Mouse (Mus musculus): ENCODE results near the gene Sept12. TPM values are rescaled to one million over a fixed set of nuclear protein-coding genes. Genes with fewer than 3 reads are reported as not detected.

Gene Sept12
- polyA plus RNA-seq, 1 experiment from 2014 or later, result not detected

DNA sequence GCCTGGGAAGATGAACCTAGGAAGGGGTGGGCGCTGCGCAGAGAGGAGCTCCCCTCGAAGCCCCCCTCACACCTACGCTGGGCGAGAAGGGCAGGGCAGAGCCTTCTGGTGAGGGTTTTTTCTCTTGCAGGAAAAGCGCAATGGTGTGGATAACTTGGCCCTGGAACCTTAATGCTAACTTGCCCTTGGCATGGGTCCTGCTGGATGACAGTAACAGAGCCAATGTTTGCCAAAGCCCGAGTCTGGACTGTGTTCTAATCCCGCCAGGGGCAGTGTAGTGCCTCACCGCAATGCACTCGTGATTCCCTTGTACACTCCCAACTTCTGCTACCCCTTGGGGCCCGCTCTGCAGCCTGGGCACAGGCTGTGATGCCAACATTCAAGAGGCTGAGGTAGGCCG is 10.4 kb upstream of the Sept12 start:
- H3K27ac ChIP-seq, result no peak overlapping the region
- ATAC-seq (ENCODE audit: low FRiP score, low read depth), result no peak

DNA sequence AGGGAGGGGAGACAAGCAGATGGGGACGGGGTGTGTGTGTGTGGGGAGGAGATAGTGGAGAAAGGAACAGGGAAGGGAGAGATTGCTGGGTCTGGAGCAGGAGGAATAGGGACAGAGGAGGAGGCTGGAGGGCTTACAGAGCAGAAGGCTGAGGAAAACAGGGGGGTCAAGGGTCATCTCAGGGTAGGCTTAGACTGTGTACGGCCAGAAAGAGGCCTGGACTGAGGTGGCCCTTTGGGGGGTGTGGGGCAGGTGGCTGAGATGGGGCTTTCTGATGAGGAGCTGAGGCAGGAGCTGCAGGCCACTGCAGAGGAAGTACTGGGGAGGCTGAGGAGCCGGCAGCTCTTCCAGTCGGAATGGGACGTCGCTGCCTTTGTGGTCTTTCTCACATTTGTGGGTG is 9.8 kb upstream of the Sept12 start:
- Histone ChIP-seq H3K36me3 (peaks cover 12% of the 10 kb centered on the region), H3K4me2 (replicated peaks) (no peak overlapping the region), H3K4me3 (no peak overlapping the region), H3K27me3 (replicated peaks) (no peaks in the 10 kb centered on the region), H3K9me3 (no peaks in the 10 kb centered on the region), H3K4me1 (peaks cover 8% of the 10 kb centered on the region), H3K27ac (no peak overlapping the region), H3K9ac (no peak overlapping the region)
- no peak for ATAC-seq (ENCODE audit: low FRiP score, low read depth)
- WGBS, result 50% methylated on average over 6 of the region's 6 CpGs

More for the DNA sequence above, 10.4 kb upstream of the Sept12 start:
- no peak overlapping the region for H3K9ac ChIP-seq
- no peaks in the 10 kb centered on the region for H3K9me3 ChIP-seq
- no peaks in the 10 kb centered on the region for H3K27me3 ChIP-seq (replicated peaks)
- 86% methylated on average over 12 of the region's 12 CpGs for WGBS
- peaks cover 14% of the 10 kb centered on the region for H3K4me1 ChIP-seq
- peaks cover 12% of the 10 kb centered on the region for H3K36me3 ChIP-seq
- H3K4me3 ChIP-seq, result no peak overlapping the region
- H3K4me2 ChIP-seq (replicated peaks), result no peak overlapping the region

DNA sequence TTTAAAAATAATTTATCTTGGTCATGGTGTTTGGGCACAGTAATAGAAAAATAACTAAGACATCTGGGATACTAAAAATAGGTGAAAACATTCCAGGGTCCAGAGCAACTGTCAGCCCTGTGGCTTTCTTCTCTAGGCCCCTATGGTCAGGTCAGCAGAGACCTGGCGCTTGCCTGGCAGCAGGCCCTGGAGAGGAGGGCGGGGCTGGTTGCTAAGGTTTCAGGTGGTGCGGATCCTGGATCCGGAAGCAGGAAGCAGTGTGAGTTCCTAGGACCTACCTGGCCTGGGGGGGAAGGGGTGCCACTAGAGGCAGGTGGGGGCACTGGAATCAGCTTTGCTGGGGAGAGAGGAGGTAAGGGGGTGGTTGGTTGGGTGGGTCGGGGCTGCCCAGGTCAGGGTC is 9.4 kb upstream of the Sept12 start, which contains the start of gene Smim22:
TSS of gene Smim22 (plus strand) at position 222 of the 400 bp plus-strand sequence.
- no peak within 1 kb of the TSS for H3K4me2 ChIP-seq (replicated peaks)
- peaks cover 4% of the 10 kb centered on the region for H3K4me1 ChIP-seq
- H3K27ac ChIP-seq, result no peak within 1 kb of the TSS
- H3K4me3 ChIP-seq, result no peak within 1 kb of the TSS
- no peak for ATAC-seq (ENCODE audit: low FRiP score, low read depth)
- 53% methylated on average over 5 of the region's 5 CpGs for WGBS
- H3K9me3 ChIP-seq, result no peaks in the 10 kb centered on the region
- no peak within 1 kb of the TSS for H3K9ac ChIP-seq
- H3K36me3 ChIP-seq, result peaks cover 12% of the 10 kb centered on the region
- H3K27me3 ChIP-seq (replicated peaks), result no peaks in the 10 kb centered on the region

DNA sequence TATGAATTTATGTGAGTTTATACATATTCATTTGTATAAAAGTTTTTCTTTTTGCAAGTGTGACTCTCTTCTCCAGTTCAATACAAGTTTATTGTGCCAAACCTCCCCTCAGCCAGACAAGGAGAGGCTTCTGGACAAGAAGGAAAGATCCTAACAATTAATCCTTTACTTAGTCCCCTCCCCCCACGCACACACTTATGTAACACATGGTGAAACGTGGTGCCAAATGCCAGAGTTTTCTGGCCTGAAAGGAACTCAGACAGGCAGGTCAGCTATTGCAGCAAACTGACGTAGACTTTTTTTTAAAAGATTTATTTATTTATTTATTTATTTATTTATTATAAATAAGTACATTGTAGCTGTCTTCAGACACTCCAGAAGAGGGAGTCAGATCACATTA is 3.0 kb upstream of the Sept12 start:
- no peak overlapping the region for H3K27ac ChIP-seq
- WGBS, result 71% methylated on average over 3 of the region's 3 CpGs
- H3K4me1 ChIP-seq, result no peaks in the 10 kb centered on the region
- no peak overlapping the region for H3K9ac ChIP-seq
- no peak overlapping the region for H3K4me3 ChIP-seq
- H3K9me3 ChIP-seq, result no peaks in the 10 kb centered on the region
- H3K27me3 ChIP-seq (replicated peaks), result no peaks in the 10 kb centered on the region
- no peaks in the 10 kb centered on the region for H3K36me3 ChIP-seq
- ATAC-seq (ENCODE audit: low FRiP score, low read depth), result no peak
- no peak overlapping the region for H3K4me2 ChIP-seq (replicated peaks)

DNA sequence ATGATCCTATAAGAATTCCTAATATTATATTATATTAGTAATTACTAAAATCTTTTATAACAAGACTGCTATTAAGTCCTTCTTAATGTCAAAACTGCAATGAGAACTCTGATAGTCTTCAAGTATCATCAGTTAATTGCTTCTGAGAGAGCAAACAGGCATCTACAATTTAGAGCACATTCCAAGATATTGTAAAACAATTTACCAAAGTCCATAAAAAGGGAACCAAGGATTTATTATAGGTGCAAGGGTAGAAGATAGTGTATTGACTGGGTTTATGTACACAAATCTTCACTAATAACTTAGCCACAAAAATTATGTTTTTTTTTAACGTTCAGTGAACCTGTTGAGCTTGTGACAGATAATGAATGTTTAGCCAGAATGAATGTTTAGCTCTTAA is 1.3 kb upstream of the Sept12 start:
- Histone ChIP-seq H3K9ac (no peak overlapping the region), H3K36me3 (no peaks in the 10 kb centered on the region), H3K4me3 (no peak overlapping the region), H3K27me3 (replicated peaks) (no peaks in the 10 kb centered on the region), H3K4me1 (no peaks in the 10 kb centered on the region), H3K4me2 (replicated peaks) (no peak overlapping the region), H3K9me3 (no peaks in the 10 kb centered on the region), H3K27ac (no peak overlapping the region)
- WGBS, result 71% methylated on average over 1 of the region's 1 CpGs
- ATAC-seq (ENCODE audit: low FRiP score, low read depth), result no peak

DNA sequence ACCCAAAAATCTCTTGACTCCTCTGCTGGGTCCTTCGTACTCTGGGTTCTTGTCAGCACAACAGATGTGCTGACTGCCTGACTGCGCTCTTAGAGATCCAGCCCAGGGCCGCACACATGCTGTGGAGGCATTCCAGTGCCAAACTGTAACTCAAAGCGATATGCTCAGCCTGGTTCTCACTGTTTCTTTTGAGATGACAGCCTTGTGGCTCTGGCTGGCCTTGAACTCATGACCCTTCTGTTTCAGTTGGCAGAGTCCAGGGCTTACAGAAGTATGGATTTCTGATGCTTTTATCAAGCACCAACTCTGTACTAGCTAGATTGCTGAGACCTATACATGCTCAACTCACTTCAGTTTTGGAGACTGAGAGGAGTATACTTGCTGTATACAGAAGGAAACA is 4.4 kb downstream of the Sept12 start:
- Histone ChIP-seq H3K9ac (no peak overlapping the region), H3K9me3 (no peaks in the 10 kb centered on the region), H3K4me2 (replicated peaks) (no peak overlapping the region), H3K36me3 (no peaks in the 10 kb centered on the region), H3K27me3 (replicated peaks) (no peaks in the 10 kb centered on the region), H3K4me1 (no peaks in the 10 kb centered on the region), H3K4me3 (no peak overlapping the region), H3K27ac (no peak overlapping the region)
- no peak for ATAC-seq (ENCODE audit: low FRiP score, low read depth)
- 84% methylated on average over 4 of the region's 4 CpGs for WGBS

DNA sequence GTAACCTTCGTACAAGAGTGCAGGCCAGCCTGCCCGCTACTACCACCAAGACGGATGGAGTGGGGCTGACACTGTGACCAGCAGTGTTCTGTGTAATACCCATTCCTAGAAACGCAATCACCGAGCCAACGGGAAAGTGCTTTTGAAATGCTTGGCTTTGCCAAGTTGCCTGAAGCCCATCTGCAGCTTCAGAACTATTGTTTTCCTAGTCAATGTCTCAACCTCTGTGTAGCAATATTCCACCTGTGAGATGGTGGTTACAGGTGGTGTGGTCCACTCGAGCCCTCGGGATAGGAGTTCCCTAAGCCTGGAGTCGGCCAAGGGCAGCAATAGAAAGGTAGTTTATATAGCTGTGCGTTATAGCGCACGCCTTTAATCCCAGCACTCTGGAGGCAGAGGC is 12.9 kb downstream of the Sept12 start:
- Histone ChIP-seq H3K4me3 (no peak overlapping the region), H3K9ac (no peak overlapping the region), H3K4me1 (no peaks in the 10 kb centered on the region), H3K9me3 (no peaks in the 10 kb centered on the region), H3K36me3 (no peaks in the 10 kb centered on the region), H3K27me3 (replicated peaks) (no peaks in the 10 kb centered on the region), H3K4me2 (replicated peaks) (no peak overlapping the region), H3K27ac (no peak overlapping the region)
- 94% methylated on average over 12 of the region's 12 CpGs for WGBS
- no peak for ATAC-seq (ENCODE audit: low FRiP score, low read depth)

DNA sequence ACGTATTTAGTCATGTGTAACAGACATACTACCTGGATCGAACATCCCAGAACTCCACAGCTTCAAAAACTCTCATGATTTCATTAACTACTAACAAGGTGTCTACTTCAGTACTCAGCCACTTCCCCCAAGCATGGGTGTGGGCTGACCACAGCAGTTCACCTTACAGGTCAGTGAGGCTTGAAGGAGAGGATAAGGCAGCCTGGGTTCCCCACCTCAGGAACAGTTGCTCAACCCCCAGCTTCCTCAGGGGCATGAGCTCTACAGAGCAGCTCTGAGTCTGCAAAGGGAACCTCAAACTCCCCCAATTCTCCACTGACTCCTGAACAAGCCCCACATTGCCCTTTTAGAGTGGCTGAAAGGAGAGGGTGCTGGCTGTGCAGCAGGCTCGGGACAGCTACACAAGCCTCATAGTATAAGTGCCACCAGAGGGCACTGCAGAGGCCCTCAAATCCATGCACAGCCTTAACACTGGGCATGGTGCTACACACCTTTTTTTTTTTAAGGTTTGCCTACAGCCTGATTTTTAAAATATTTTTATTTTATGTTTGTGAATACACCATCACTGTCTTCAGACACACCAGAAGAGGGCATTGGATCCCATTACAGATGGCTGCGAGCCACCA is 17.8 kb downstream of the Sept12 start:
- H3K36me3 ChIP-seq, result no peaks in the 10 kb centered on the region
- 70% methylated on average over 4 of the region's 4 CpGs for WGBS
- H3K9me3 ChIP-seq, result no peaks in the 10 kb centered on the region
- ATAC-seq (ENCODE audit: low FRiP score, low read depth), result no peak
- no peak overlapping the region for H3K4me2 ChIP-seq (replicated peaks)
- no peaks in the 10 kb centered on the region for H3K27me3 ChIP-seq (replicated peaks)
- H3K9ac ChIP-seq, result no peak overlapping the region
- no peaks in the 10 kb centered on the region for H3K4me1 ChIP-seq
- no peak overlapping the region for H3K4me3 ChIP-seq
- no peak overlapping the region for H3K27ac ChIP-seq

DNA sequence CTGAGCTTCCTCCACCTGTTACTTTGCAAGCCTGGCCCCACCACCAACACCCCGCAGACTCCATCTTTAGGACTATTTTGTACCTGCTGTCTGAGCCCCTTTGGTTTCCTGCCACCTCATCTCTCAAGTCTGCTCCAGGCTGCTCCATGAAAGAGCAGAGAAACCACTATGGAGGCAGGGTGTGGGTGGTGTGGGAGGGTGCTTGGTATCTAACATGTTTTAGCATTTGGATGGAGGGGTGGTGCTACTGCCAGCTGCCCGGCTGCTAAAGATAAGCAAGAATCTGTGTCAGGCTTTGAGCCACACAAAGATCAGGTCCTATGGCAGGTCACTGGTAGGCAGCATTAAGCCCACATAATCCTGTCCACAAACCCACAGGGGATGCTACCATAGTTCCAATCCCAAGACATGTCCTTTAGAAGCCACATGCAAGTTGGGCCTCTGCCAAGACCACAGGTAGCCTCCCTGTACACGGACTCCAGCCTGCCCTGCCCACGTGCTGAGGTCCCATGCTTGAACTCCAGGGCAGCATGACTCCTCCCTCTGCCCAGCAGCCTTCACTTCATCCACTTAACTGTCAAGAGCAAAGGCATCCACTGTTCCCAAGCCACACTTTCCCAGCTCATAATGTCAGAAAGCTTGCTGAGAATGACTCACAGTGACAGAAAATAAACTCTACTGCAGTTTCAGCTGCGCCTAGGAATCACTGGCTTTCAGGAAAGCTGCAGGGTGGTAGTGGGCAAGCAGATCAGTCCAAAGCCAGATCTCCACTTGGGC is 19.2 kb downstream of the Sept12 start:
- Histone ChIP-seq H3K27ac (no peak overlapping the region), H3K27me3 (replicated peaks) (no peaks in the 10 kb centered on the region), H3K36me3 (no peaks in the 10 kb centered on the region), H3K4me3 (no peak overlapping the region), H3K4me2 (replicated peaks) (no peak overlapping the region), H3K9me3 (no peaks in the 10 kb centered on the region), H3K4me1 (no peaks in the 10 kb centered on the region), H3K9ac (no peak overlapping the region)
- ATAC-seq (ENCODE audit: low FRiP score, low read depth), result no peak
- WGBS, result 71% methylated on average over 5 of the region's 5 CpGs

DNA sequence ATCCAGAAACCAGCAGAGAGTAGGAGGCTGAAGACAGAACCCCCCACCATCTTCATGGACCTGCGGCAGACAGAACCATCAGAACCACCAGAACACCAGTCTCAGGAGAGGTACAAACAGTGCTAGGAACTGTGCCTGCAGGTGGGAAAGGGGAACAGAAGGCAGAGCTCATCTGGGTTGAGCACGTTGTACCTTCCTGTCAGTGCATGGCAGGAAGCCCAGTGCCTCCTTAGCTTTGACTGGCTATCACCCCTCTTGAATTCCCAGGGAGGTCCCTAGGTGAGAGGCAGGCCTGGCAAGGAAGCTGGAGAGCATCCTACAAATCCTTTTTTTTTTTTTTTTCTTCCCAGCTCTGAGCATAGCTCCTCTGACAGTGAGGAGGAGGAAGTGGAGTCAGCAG is 21.5 kb downstream of the Sept12 start:
- no peak overlapping the region for H3K9ac ChIP-seq
- no peak overlapping the region for H3K4me3 ChIP-seq
- no peaks in the 10 kb centered on the region; the same call in 1 of the 2 replicates for H3K36me3 ChIP-seq
- no peak overlapping the region for H3K4me2 ChIP-seq (replicated peaks)
- no peak for ATAC-seq (ENCODE audit: low FRiP score, low read depth)
- WGBS, result 81% methylated on average over 2 of the region's 2 CpGs
- no peaks in the 10 kb centered on the region for H3K4me1 ChIP-seq
- H3K9me3 ChIP-seq, result no peaks in the 10 kb centered on the region
- H3K27ac ChIP-seq, result no peak overlapping the region
- no peaks in the 10 kb centered on the region for H3K27me3 ChIP-seq (replicated peaks)

DNA sequence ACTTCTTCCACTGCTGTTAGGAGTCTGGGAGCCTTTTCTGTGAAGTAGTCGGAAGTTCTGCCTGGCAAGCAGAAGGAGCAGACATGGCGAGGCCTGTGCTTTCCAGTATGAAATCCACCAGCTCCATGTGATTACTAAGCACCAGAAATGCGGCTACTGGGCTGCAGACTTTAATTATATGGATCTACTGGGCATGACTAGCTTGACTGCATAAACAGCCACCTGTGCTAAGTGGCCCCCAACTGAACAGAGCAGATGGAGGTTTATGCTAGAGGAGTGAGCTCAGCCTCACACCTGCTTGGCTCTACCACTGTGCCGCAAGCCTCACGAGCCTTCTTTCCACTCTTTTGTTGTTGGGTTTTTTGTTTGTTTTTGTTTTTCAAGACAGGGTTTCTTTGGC is 23.1 kb downstream of the Sept12 start:
- no peaks in the 10 kb centered on the region for H3K9me3 ChIP-seq
- no peaks in the 10 kb centered on the region for H3K27me3 ChIP-seq (replicated peaks)
- 85% methylated on average over 5 of the region's 5 CpGs for WGBS
- H3K27ac ChIP-seq, result no peak overlapping the region
- no peak for ATAC-seq (ENCODE audit: low FRiP score, low read depth)
- no peak overlapping the region for H3K4me3 ChIP-seq
- no peaks in the 10 kb centered on the region for H3K4me1 ChIP-seq
- H3K36me3 ChIP-seq, result no peaks in the 10 kb centered on the region; the same call in 1 of the 2 replicates
- H3K4me2 ChIP-seq (replicated peaks), result no peak overlapping the region
- no peak overlapping the region for H3K9ac ChIP-seq

DNA sequence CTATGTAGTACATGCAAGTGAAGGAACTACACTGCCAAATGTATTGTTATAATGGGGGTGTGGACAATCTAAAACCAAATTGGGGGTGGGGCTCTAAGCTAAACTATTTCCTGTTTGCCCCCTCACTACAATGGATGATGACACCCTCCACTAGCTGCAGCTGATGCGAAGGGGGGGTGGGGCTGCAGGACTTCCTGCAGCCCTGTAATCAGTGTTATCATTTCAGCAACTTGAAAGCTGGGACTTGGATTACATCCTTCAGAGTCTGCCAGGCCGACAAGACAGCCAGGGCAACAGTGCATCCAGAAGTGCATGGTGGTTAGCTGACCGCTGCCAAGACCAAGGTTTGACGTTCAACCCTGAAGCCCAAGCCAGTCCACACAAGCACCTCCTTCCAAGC is 26.0 kb downstream of the Sept12 start:
- no peak for ATAC-seq (ENCODE audit: low FRiP score, low read depth)
- WGBS, result 83% methylated on average over 4 of the region's 4 CpGs
- no peaks in the 10 kb centered on the region for H3K27me3 ChIP-seq (replicated peaks)

More for the DNA sequence above, 26.0 kb downstream of the Sept12 start:
- Histone ChIP-seq H3K4me3 (no peak overlapping the region), H3K4me2 (replicated peaks) (no peak overlapping the region), H3K9ac (no peak overlapping the region), H3K27ac (no peak overlapping the region), H3K36me3 (no peaks in the 10 kb centered on the region; the same call in 1 of the 2 replicates), H3K9me3 (no peaks in the 10 kb centered on the region), H3K4me1 (no peaks in the 10 kb centered on the region)
